Mouse (Mus musculus): Measurements from ENCODE around the gene Coro1c. TPM values are rescaled to one million over a fixed set of nuclear protein-coding genes. Genes with fewer than 3 reads are reported as not detected.
"Not testable (repeated sequence)": the region's sequence is repeated elsewhere in the genome, so short reads cannot be mapped to it uniquely, and the experiment has no call there.

Coro1c gene
- polyA plus RNA-seq, 1 experiment from 2014 or later: 91.1 TPM

DNA sequence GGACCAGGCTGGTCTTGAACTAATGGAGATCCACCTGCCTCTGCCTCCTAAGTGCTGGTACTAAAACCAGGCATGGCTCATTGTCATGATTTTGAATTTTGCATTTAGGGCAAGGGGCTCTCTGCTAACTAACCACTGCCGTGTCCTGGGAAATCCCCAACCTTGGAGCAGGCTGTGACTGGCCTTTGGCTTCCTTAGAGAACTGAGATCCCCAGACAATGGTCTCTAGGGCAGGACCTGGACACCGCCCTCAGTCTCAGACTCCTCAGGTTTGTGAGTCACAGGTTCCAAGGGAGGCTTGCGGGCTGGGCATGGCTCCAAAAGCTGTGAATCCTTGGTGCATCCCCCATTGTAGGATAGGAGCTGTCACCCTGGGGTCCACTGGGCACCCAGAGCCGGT is 81.9 kb downstream of the Coro1c start:
- H3K9ac ChIP-seq (replicated peaks): no peak overlapping the region
- H3K27ac ChIP-seq: no peak overlapping the region
- H3K4me1 ChIP-seq (replicated peaks): no peaks in the 10 kb centered on the region; the same call in 1 of the 2 replicates
- H3K4me3 ChIP-seq (replicated peaks): no peak overlapping the region
- WGBS: 89% methylated on average over 4 of the region's 4 CpGs
- H3K36me3 ChIP-seq: no peaks in the 10 kb centered on the region
- H3K9me3 ChIP-seq: no peaks in the 10 kb centered on the region
- ATAC-seq (ENCODE audit: insufficient number of reproducible peaks, insufficient read depth, low FRiP score, low TSS enrichment, low read depth): no peak
- H3K27me3 ChIP-seq: no peaks in the 10 kb centered on the region
- H3K4me2 ChIP-seq: no peak overlapping the region

DNA sequence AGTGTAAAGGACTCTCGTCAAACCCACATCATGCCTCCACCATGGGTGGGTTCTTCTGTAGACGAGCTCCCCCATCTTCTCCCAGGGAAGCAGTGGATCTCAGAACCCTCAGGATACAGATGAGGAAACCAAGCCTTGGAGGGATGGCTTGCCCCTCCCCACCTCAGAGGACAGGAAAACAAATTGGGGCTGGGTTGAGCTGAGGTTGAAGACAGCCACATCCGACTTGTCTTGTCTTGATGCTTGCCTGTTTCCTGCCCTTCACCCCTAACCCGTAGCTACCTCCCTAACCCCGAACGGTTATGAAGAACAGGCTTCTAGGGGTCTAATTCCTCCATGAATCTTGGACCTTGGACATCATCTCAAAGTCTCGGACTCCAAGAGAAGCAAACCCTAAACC is 83.0 kb downstream of the Coro1c start:
- WGBS: 80% methylated on average over 7 of the region's 7 CpGs
- ATAC-seq (ENCODE audit: insufficient number of reproducible peaks, insufficient read depth, low FRiP score, low TSS enrichment, low read depth): no peak
- no peaks in the 10 kb centered on the region; the same call in 1 of the 2 replicates for H3K4me1 ChIP-seq (replicated peaks)
- no peak overlapping the region for H3K9ac ChIP-seq (replicated peaks)
- H3K4me2 ChIP-seq: no peak overlapping the region
- H3K27ac ChIP-seq: no peak overlapping the region
- H3K9me3 ChIP-seq: no peaks in the 10 kb centered on the region
- no peak overlapping the region for H3K4me3 ChIP-seq (replicated peaks)
- H3K27me3 ChIP-seq: no peaks in the 10 kb centered on the region
- no peaks in the 10 kb centered on the region for H3K36me3 ChIP-seq

DNA sequence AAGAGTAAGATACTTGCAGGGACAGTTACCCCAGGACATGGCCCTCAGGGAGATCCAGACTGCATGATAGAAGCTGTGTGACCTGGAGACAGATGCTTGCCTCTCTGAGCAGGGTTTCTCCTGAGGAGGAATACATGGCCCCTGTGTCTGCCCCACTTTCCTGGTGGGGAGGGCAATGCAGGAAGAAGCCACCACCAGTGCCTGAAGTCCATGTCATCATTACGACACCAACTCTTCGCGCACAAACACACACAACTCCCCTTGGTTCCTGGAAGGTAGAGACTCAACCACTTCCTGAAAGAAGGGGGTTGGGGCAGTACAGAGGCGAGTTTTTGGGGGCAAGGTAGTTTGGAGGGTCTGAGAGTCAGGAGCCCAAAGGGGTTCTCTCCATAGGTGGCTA is 84.3 kb downstream of the Coro1c start:
- Histone ChIP-seq H3K4me3 (replicated peaks) (no peak overlapping the region), H3K36me3 (no peaks in the 10 kb centered on the region), H3K27me3 (no peaks in the 10 kb centered on the region; the same call in 1 of the 2 replicates), H3K9ac (replicated peaks) (no peak overlapping the region), H3K27ac (no peak overlapping the region), H3K4me1 (replicated peaks) (no peaks in the 10 kb centered on the region; the same call in 1 of the 2 replicates), H3K4me2 (no peak overlapping the region), H3K9me3 (no peaks in the 10 kb centered on the region)
- WGBS: 83% methylated on average over 4 of the region's 4 CpGs
- no peak for ATAC-seq (ENCODE audit: insufficient number of reproducible peaks, insufficient read depth, low FRiP score, low TSS enrichment, low read depth)

DNA sequence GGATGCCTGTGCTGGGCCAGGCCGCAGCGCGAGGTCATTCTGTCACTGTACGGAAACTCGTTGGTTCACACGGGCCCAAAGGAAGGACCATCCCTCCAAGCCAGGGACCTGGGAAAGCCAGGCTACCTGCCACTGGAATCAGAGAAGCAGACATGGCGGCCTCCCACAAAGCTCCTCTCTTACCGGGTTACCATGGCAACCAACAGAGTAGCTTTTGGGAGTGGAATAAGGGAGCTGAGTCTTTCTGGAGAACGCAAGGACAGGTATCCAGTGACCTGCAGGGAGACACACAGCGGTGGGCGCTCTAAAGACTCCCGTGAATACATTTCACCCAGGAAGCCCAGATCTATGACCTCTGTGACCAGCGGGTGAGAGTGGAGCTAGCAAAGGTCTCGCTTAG is 90.0 kb downstream of the Coro1c start:
- WGBS: 73% methylated on average over 14 of the region's 14 CpGs
- Histone ChIP-seq H3K27me3 (no peaks in the 10 kb centered on the region; the same call in 1 of the 2 replicates), H3K4me1 (replicated peaks) (peaks cover 15% of the 10 kb centered on the region), H3K27ac (no peak overlapping the region), H3K9ac (replicated peaks) (no peak overlapping the region), H3K9me3 (no peaks in the 10 kb centered on the region), H3K4me2 (no peak overlapping the region), H3K4me3 (replicated peaks) (no peak overlapping the region), H3K36me3 (no peaks in the 10 kb centered on the region)
- ATAC-seq (ENCODE audit: insufficient number of reproducible peaks, insufficient read depth, low FRiP score, low TSS enrichment, low read depth): no peak

DNA sequence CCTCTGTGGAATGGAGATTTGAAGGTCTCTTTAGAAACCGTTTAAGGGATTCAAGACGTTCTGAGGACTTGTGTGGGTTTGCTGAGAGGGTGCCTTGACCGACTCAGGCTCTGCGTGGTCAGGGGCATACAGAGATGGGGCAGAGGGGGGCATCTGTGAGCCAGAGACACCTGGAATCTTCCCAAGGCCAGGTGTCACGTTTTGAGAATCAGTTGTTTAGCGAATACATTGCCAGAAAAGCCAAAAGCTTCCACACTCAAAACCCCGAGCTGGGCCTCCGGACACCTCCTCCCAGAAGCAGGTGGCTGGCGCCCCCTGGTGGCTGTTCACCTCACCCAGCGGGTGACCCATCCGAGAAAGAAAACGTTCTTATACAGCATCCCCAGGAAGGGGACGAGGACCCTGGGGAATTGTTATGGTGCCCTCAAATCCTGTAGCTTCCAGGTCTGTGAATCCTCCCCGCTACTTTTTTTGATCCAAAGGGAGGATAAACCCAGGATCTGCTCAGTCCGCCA is 92.9 kb downstream of the Coro1c start:
- Histone ChIP-seq H3K36me3 (no peaks in the 10 kb centered on the region), H3K4me2 (peak overlapping the region; percentile 35), H3K4me3 (replicated peaks) (no peak overlapping the region), H3K27me3 (no peaks in the 10 kb centered on the region; the same call in 1 of the 2 replicates), H3K4me1 (replicated peaks) (peaks cover 15% of the 10 kb centered on the region), H3K9ac (replicated peaks) (0 out of 2 replicates have a peak overlapping the region, but pooled peaks have one; percentile 27), H3K27ac (peak overlapping the region; percentile 29; the same call in 1 of the 2 replicates), H3K9me3 (peaks cover 8% of the 10 kb centered on the region; the same call in 1 of the 2 replicates)
- WGBS: 11% methylated on average over 15 of the region's 15 CpGs
- no peak for ATAC-seq (ENCODE audit: insufficient number of reproducible peaks, insufficient read depth, low FRiP score, low TSS enrichment, low read depth)

DNA sequence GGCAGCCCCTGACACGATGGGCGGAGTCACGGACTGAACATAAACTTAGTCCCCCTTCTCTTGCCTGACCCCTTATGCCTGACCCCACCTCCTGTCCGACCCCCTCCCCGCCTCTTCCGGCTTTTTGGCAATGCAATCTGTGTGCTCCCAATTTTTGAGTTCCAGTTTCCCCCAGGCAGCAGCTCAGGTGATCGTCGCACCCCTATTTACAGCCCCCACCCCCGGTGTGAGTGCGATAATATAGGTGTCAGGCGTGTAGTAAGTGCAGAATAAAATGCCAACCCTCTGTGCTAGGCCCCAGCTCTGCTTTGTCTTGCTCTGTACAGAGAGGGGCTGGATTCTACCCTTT is 93.5 kb downstream of the Coro1c start:
- ATAC-seq (ENCODE audit: insufficient number of reproducible peaks, insufficient read depth, low FRiP score, low TSS enrichment, low read depth): no peak
- no peaks in the 10 kb centered on the region; the same call in 1 of the 2 replicates for H3K27me3 ChIP-seq
- H3K9ac ChIP-seq (replicated peaks): no peak overlapping the region
- 45% methylated on average over 11 of the region's 11 CpGs for WGBS
- H3K4me1 ChIP-seq (replicated peaks): peaks cover 15% of the 10 kb centered on the region
- peaks cover 8% of the 10 kb centered on the region; the same call in 1 of the 2 replicates for H3K9me3 ChIP-seq
- no peaks in the 10 kb centered on the region for H3K36me3 ChIP-seq
- H3K4me2 ChIP-seq: no peak overlapping the region
- H3K27ac ChIP-seq: no peak overlapping the region
- no peak overlapping the region for H3K4me3 ChIP-seq (replicated peaks)

DNA sequence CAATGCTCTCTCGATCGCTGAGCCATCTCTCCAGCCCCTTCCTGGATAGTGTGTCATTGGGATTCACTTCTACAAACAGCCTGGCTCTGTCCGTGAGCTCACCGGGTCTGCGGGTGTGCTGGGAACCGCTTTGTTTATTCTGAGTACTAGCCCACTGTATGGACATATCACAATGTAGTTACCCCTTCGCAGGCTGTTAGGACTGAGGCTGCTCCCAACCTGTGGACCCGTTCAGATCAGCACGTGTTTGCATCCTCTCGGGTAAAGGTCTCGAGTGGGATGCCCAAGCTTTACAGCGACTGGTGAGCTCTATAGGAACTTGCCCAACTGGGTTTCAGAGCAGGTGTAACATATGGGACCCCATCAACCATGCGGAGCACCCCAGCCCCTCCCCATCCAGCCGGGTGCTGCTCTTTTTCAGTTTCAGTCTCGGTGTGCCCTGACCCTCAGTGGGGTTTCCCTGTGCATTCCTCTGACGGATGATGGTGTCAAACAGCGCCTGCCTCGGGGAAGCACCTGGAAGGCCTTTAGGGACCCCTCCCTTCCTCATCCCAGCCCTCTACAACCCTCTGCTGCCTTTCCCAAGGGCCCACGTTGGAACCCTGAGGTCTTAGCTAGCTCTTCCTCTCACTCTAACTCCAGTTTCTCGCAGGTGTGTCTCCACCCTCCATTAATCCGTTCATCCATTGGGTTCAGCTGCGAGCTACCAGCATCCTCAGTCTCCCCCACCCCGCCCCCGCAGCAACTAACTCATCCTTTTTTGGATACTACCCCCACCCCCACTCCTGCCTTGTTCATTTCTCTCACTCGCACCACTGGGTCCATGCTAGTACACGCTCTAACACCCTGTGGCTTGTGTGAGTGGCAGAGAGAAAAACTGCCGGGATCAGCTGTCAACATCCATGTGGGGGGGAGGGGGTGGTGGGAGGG is 94.2 kb downstream of the Coro1c start:
- 33% methylated on average over 27 of the region's 27 CpGs for WGBS

DNA sequence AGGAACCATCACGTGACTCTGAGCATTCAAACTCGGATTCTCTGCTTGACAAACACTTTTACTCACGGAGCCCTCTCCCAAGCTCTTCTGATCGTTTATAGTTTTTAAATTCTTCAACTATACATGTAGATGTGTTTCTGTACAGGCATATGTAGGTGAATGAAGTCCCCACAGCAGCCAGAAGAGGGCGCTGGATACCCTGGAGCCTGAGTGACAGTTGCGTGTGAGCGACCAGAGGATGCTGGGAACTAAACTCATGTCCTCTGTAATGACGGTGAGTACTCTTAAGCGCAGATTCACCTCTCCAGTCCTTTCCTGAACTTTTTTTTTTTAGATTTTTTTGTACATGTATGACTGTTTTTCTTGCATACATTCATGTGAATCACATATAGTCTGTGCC is 95.0 kb downstream of the Coro1c start:
- H3K4me3 ChIP-seq (replicated peaks): no peak overlapping the region
- peaks cover 8% of the 10 kb centered on the region; the same call in 1 of the 2 replicates for H3K9me3 ChIP-seq
- peaks cover 19% of the 10 kb centered on the region for H3K4me1 ChIP-seq (replicated peaks)
- ATAC-seq (ENCODE audit: insufficient number of reproducible peaks, insufficient read depth, low FRiP score, low TSS enrichment, low read depth): no peak
- no peak overlapping the region for H3K9ac ChIP-seq (replicated peaks)
- H3K4me2 ChIP-seq: no peak overlapping the region
- no peaks in the 10 kb centered on the region for H3K36me3 ChIP-seq
- H3K27me3 ChIP-seq: no peaks in the 10 kb centered on the region
- H3K27ac ChIP-seq: no peak overlapping the region
- 22% methylated on average over 9 of the region's 9 CpGs for WGBS

More for the DNA sequence above, 94.2 kb downstream of the Coro1c start:
- Histone ChIP-seq H3K27ac (no peak overlapping the region), H3K36me3 (no peaks in the 10 kb centered on the region), H3K9ac (replicated peaks) (no peak overlapping the region), H3K4me3 (replicated peaks) (no peak overlapping the region), H3K27me3 (no peaks in the 10 kb centered on the region; the same call in 1 of the 2 replicates), H3K4me1 (replicated peaks) (peaks cover 15% of the 10 kb centered on the region), H3K9me3 (peaks cover 8% of the 10 kb centered on the region; the same call in 1 of the 2 replicates), H3K4me2 (no peak overlapping the region)
- no peak for ATAC-seq (ENCODE audit: insufficient number of reproducible peaks, insufficient read depth, low FRiP score, low TSS enrichment, low read depth)

DNA sequence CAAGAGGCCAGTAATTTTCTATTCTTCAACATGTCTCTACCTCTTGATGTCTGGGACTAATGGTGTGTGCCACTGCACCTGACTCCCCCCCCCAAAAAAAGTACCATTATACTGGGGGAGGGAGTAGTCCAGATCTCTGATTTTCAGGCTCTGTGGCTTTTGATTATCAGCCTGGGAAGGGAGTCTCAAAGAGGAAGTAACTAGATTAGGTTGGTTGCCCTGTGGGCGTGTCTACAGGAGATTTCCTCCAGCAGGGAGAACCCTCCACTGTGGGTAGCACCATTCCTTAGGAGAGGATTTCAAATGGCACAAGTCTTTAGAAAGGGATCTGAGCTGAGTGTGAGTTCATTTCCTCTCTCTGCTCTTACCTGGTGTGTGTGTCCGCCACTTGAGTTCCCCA is 95.9 kb downstream of the Coro1c start:
- WGBS: 96% methylated on average over 2 of the region's 2 CpGs

DNA sequence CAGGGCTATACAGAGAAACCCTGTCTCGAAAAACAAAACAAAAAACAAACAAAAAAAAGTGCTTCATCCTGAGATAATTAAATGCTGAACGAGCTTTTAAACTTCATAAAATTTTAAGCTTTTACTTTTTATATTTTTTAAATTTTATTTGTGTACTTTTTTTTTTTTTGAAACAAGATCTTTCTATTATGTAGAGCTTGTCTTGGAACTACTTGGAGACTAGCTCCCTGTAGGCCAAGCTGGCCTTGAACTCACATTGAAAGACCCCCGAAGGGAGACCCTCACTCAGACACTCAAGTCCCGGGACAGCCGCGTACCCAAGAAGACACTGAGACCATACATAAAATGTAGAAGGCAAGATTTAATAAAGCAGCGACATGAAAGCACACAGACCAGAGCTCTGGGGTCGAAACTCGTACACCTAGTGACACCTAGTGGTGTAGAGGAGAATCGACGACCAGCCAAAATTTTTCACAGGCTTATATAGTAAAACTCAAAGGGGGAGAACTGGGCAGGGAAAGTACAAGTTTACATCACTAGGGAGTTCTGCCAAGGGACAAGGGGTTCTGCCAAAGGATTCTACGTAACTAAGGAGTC is 96.6 kb downstream of the Coro1c start:
- peaks cover 36% of the 10 kb centered on the region for H3K4me1 ChIP-seq (replicated peaks)
- H3K27me3 ChIP-seq; H3K9me3 ChIP-seq; H3K4me2 ChIP-seq; H3K4me3 ChIP-seq (replicated peaks); H3K9ac ChIP-seq (replicated peaks); ATAC-seq (ENCODE audit: insufficient number of reproducible peaks, insufficient read depth, low FRiP score, low TSS enrichment, low read depth); H3K27ac ChIP-seq; H3K36me3 ChIP-seq: not testable (repeated sequence)
- 18% methylated on average over 11 of the region's 12 CpGs for WGBS

More for the DNA sequence above, 95.9 kb downstream of the Coro1c start:
- Histone ChIP-seq H3K4me1 (replicated peaks) (peaks cover 29% of the 10 kb centered on the region), H3K9ac (replicated peaks) (no peak overlapping the region), H3K27ac (no peak overlapping the region), H3K36me3 (no peaks in the 10 kb centered on the region), H3K27me3 (no peaks in the 10 kb centered on the region), H3K4me3 (replicated peaks) (no peak overlapping the region), H3K9me3 (peaks cover 8% of the 10 kb centered on the region; the same call in 1 of the 2 replicates), H3K4me2 (no peak overlapping the region)
- ATAC-seq (ENCODE audit: insufficient number of reproducible peaks, insufficient read depth, low FRiP score, low TSS enrichment, low read depth): no peak

DNA sequence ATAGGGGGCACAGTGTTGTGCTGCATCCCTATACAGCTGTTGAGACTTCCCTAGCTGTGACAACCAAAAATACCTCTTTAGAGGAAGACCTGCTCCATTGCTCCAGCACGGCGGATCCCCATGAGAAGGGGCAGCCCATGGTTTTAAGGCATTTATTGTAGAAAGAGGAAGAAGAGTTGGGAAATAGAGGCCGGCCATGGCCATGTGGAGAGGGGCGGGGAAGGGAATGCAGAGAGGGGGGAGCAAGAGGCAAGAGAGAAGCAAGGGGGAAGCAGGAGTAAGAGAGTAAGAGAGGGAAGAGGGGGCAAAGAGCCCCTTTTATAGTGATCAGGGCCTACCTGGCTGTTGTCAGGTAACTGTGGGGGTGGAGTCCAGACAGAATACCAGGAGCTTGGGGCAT is 98.4 kb downstream of the Coro1c start:
- H3K27ac ChIP-seq: no peak overlapping the region
- no peaks in the 10 kb centered on the region for H3K36me3 ChIP-seq
- ATAC-seq (ENCODE audit: insufficient number of reproducible peaks, insufficient read depth, low FRiP score, low TSS enrichment, low read depth): no peak
- no peaks in the 10 kb centered on the region for H3K27me3 ChIP-seq
- H3K4me1 ChIP-seq (replicated peaks): peaks cover 39% of the 10 kb centered on the region
- H3K9ac ChIP-seq (replicated peaks): no peak overlapping the region
- WGBS: 93% methylated on average over 4 of the region's 4 CpGs
- H3K4me3 ChIP-seq (replicated peaks): no peak overlapping the region
- no peak overlapping the region for H3K4me2 ChIP-seq
- peaks cover 8% of the 10 kb centered on the region; the same call in 1 of the 2 replicates for H3K9me3 ChIP-seq
